In genomic region chr11:86596187-86596960, GRCm38 (mm10) we compare ENCODE assay signal across 12 mouse cellular contexts. TPM values are rescaled to one million over a fixed set of nuclear protein-coding genes. Genes with fewer than 3 reads are reported as not detected.
A peak's percentile ranks its signal among the peaks of the same experiment; 100 is the strongest.
DNase-seq lines count a peak whose midpoint lies in the region; ATAC-seq and TF ChIP-seq lines count a peak whose summit lies in the region.
"Had no signal": no experiment of that assay in that cellular context is flagged by ENCODE, and none has a peak within 500 bp of the region (broad histone marks: within the 10 kb centered on the region; RNA-seq: fewer than 3 reads in every experiment).

No protein-coding gene starts in this region.

- peak; percentile 26 to 43 for DNase-seq in cerebellum, postnatal 14 days
- no peak for DNase-seq in cerebellum, adult 9-10 months
- DNase-seq in liver, postnatal 0 days, result peak; percentile 84
- DNase-seq in liver, result no peak
- DNase-seq in kidney, postnatal 0 days (ENCODE audit: low spot score), result peak; percentile 61
- DNase-seq in adrenal gland, adult 18-20 months (ENCODE audit: low spot score in 2 of 2), result no peak
- DNase-seq: adrenal gland, adult 2 months; B cell, adult 2 months; thymus, postnatal 25 days had no signal

- TF ChIP-seq EP300 in liver, postnatal 0 days (IDR thresholded peaks at IDR 0.05; ENCODE audit: low read depth), result peak; percentile 93

- peaks cover 41% of the 10 kb centered on the region for H3K4me1 ChIP-seq in liver, postnatal 0 days (ENCODE audit: insufficient read depth)
- H3K4me1 ChIP-seq in kidney, postnatal 0 days (replicated peaks; ENCODE audit: insufficient read depth, low read length), result peaks cover 6% of the 10 kb centered on the region; the same call in 1 of the 2 replicates
- peaks cover 6% of the 10 kb centered on the region; the same call in 1 of the 2 replicates for H3K4me1 ChIP-seq in small intestine, adult 2 months (ENCODE audit: control insufficient read depth, insufficient read depth, insufficient read length, low read length)

- ATAC-seq in liver, postnatal 0 days, result peak; percentile 79
- no peak for ATAC-seq in kidney, postnatal 0 days (replicated peaks; ENCODE audit: low FRiP score, low read depth)
- ATAC-seq in monocyte, adult 5-6 weeks (replicated peaks; ENCODE audit: insufficient number of reproducible peaks, low FRiP score, low TSS enrichment, poor library complexity, severe bottlenecking), result no peak

- peaks cover 10% of the 10 kb centered on the region for H3K36me3 ChIP-seq in liver, postnatal 0 days (replicated peaks; ENCODE audit: insufficient read depth, low read length)
- peaks cover 4% of the 10 kb centered on the region; the same call in 1 of the 2 replicates for H3K36me3 ChIP-seq in kidney, postnatal 0 days (ENCODE audit: insufficient read depth, low read length)
- peaks cover 8% of the 10 kb centered on the region for H3K36me3 ChIP-seq in small intestine, adult 2 months (ENCODE audit: control insufficient read depth, insufficient read depth, low read length)
- H3K36me3 ChIP-seq: hindbrain, embryonic 13.5 days had no signal

- TF ChIP-seq CTCF in liver, postnatal 0 days (IDR thresholded peaks at IDR 0.05; ENCODE audit: low read depth), result no peak
- no peak for TF ChIP-seq CTCF in kidney, postnatal 0 days (IDR thresholded peaks at IDR 0.05; ENCODE audit: low read depth)
- no peak for TF ChIP-seq CTCF in small intestine, adult 2 months (IDR thresholded peaks at IDR 0.05; ENCODE audit: extremely low read depth, insufficient read length, insufficient replicate concordance, low read depth, low read length)

- no peaks in the 10 kb centered on the region for H3K27me3 ChIP-seq in liver, postnatal 0 days (ENCODE audit: insufficient read depth, low read length)
- H3K27me3 ChIP-seq in kidney, postnatal 0 days (ENCODE audit: insufficient read depth, low read length), result no peaks in the 10 kb centered on the region
- H3K27me3 ChIP-seq in small intestine, adult 2 months (ENCODE audit: control insufficient read depth, insufficient read depth, low read length), result no peaks in the 10 kb centered on the region
- H3K27me3 ChIP-seq: hindbrain, embryonic 13.5 days had no signal

- 68% methylated on average over 7 of the region's 7 CpGs for WGBS in liver, postnatal 0 days (ENCODE audit: insufficient replicate concordance)
- 73% methylated on average over 7 of the region's 7 CpGs for WGBS in kidney, postnatal 0 days
- WGBS in small intestine, adult 2 months, result 47% methylated on average over 7 of the region's 7 CpGs

- H3K9me3 ChIP-seq in liver, postnatal 0 days (ENCODE audit: low read length), result no peaks in the 10 kb centered on the region
- no peaks in the 10 kb centered on the region for H3K9me3 ChIP-seq in kidney, postnatal 0 days (replicated peaks; ENCODE audit: low read length)
- H3K9me3 ChIP-seq: hindbrain, embryonic 13.5 days had no signal

- no peak for TF ChIP-seq POLR2A in small intestine, adult 2 months (IDR thresholded peaks at IDR 0.05; ENCODE audit: low read depth, low read length)

- H3K9ac ChIP-seq in liver, postnatal 0 days (replicated peaks), result no peak overlapping the region
- H3K9ac ChIP-seq in kidney, postnatal 0 days (ENCODE audit: low read depth, low read length), result no peak overlapping the region
- H3K9ac ChIP-seq: hindbrain, embryonic 13.5 days had no signal

- H3K4me2 ChIP-seq in liver, postnatal 0 days (ENCODE audit: low read depth, low read length), result no peak overlapping the region; the same call in 1 of the 2 replicates
- no peak overlapping the region for H3K4me2 ChIP-seq in kidney, postnatal 0 days (ENCODE audit: low read length)
- H3K4me2 ChIP-seq: hindbrain, embryonic 13.5 days had no signal

- H3K27ac ChIP-seq in liver, postnatal 0 days (ENCODE audit: low read depth), result peak overlapping the region; percentile 90
- no peak overlapping the region; the same call in 1 of the 2 replicates for H3K27ac ChIP-seq in kidney, postnatal 0 days
- peak overlapping the region; percentile 90 for H3K27ac ChIP-seq in small intestine, adult 2 months (ENCODE audit: insufficient read depth, low read depth, low read length)
- H3K27ac ChIP-seq: hindbrain, embryonic 13.5 days had no signal

- H3K4me3 ChIP-seq in liver, postnatal 0 days (ENCODE audit: low read depth, low read length), result no peak overlapping the region
- H3K4me3 ChIP-seq in kidney, postnatal 0 days (replicated peaks; ENCODE audit: low read depth, low read length), result no peak overlapping the region
- H3K4me3 ChIP-seq in small intestine, adult 2 months (ENCODE audit: low read depth, low read length), result no peak overlapping the region
- H3K4me3 ChIP-seq: hindbrain, embryonic 13.5 days had no signal

RNA-seq across cellular contexts. Expression of gene Tubd1, which starts 51.6 kb away (rescaled TPM):
- 4.3 and 4.4 TPM in 2 replicates for polyA plus RNA-seq in liver, postnatal 0 days (2015; fragmentation: Nextera tagmentation; extraction: Ambion mirVana)
- polyA plus RNA-seq in kidney, postnatal 0 days (2015; fragmentation: Nextera tagmentation; extraction: Ambion mirVana), result 8.4 and 8.5 TPM in 2 replicates
- polyA plus RNA-seq in small intestine, adult 2 months (2012; rRNA removed), result 0.93 and 1.2 TPM in 2 replicates
- total RNA-seq in monocyte, adult 5-6 weeks (2017), result 3.1 to 8.8 TPM (median 7.0 TPM) in 3 replicates
- 1 to 10 TPM; 6.2 to 7.7 TPM for total RNA-seq in adrenal gland, adult 18-20 months (2021)

RNA-seq across cellular contexts. Expression of gene Rps6kb1, which starts 51.8 kb away (rescaled TPM):
- polyA plus RNA-seq in liver, postnatal 0 days (2015; fragmentation: Nextera tagmentation; extraction: Ambion mirVana), result 20.6 and 23.6 TPM in 2 replicates
- 50.8 and 55.8 TPM in 2 replicates for polyA plus RNA-seq in kidney, postnatal 0 days (2015; fragmentation: Nextera tagmentation; extraction: Ambion mirVana)
- polyA plus RNA-seq in small intestine, adult 2 months (2012; rRNA removed), result 1.5 and 3.9 TPM in 2 replicates
- total RNA-seq in monocyte, adult 5-6 weeks (2017), result 43.7 to 68.2 TPM (median 66.3 TPM) in 3 replicates
- total RNA-seq in adrenal gland, adult 18-20 months (2021), result 10 to 100 TPM; 31.9 to 43.7 TPM

Comparison
In these comparisons a context has a peak if more than half of its experiments do, and no peak if none do; other contexts are left out.
1. DNase-seq: peak in cerebellum, postnatal 14 days (2 of 2), liver, postnatal 0 days (single experiment) and kidney, postnatal 0 days (single experiment); none in cerebellum, adult 9-10 months (single experiment), liver (single experiment) and adrenal gland, adult 18-20 months (0 of 2).